Mouse (Mus musculus): ENCODE measurements around the gene Tlcd2.

The Tlcd2 gene

DNA sequence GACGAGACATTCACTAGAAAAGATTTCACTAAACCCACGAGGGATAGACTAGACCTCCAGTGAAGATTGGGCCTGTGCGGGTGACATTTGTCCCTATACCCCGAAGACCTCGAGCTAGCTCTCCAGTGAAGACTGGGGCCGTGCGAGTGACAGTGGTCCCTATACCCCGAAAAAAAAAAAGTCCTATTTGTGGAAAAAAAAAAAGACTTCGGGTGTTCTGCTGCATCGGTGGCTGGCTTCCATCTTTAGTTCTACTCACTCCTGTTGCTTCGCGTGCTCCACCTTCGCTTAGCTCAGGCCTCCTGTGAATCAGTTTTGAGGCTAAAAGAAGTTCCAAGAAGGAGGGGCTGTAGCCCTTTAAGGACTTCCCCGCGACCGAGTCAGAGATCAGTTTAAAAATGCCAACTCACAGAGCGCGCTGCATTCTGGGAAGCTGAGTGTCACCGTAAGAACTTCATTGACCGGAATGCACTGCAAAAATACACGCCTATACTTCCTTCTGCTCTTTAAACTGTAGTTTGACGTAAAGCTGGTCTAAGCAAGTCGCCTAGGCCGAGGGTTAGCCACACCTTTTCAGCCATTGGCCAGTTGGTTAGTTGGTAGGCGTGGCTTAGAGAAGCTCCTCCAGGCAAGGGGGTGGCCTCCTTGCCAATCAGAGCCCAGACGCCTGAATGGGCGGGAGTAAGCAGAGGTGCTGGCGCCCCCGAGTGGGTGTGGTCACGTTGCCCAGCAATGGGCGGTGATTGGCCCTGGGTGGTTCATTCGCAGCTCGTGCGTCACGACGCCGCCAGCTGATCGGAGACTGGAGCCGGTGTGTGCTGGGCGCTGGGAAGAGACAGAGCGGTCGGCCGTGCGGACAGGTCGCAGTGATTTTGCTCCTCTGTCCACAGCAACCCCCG lies at the start of gene Tlcd2:
Gene Tlcd2 (plus strand): TSS at position 872 of the 899 bp plus-strand sequence.
- peak; percentile 100 for DNase-seq (ENCODE audit: inconsistent ontology term)

DNA sequence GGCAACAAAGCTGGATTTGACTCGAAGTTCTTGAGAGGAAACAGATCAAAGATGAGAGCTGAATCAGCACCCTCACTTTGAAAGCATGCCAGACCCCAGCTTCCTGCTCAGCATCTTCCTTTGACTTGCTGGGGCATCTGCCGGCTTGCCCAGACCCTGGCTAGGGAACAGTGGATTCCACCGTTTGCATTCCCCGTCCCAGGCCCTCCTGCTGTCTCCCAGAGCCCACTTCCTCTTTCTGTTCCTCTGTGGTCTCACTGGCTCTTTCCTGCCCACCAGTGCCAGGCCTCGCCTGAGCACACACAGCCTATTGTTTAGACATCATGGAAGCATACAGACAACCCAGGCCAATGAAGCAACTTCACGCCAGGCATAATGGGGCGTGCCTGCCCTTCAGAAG lies 46.4 kb upstream of the Tlcd2 start:
- DNase-seq (ENCODE audit: inconsistent ontology term) = peak; percentile 93

DNA sequence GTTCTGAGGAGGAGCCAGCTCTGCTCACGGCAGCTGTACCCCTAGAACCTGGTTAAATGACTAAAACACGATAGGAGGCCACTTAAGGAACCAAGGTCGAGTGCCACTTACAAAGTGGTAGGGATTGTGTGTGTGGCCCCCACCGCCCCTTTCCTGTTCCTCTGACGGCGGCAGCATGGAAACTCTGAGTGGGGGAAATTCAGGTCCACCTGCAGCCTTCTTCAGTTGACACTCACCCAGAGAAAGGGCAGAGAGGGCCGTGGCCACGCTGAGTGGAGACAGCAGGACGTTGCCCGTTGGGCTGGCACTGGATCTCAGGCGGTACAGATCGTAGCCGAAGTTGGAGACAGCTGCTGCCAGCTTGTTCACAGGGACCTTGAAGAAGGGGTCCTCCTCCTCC lies 45.5 kb upstream of the Tlcd2 start:
- DNase-seq (ENCODE audit: inconsistent ontology term) = no peak

DNA sequence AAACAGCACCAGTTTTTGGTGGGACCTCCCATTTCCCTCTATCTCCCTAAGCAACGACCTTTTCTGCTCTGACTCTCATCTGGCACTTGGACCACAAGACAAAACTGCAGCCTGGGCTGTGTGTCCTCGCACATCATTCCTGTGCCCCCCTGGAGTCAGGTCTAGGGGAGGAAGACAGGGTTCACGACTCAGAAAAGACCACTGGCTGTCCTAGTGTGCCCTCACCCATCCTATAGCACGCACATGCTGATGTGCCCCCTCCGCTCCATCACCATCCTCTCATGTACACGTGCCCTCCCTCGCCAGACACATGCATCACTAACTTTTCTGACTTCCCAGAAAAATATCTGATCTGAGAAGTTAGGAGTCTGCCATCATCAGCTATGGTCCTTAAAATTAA lies 41.5 kb upstream of the Tlcd2 start:
- no peak for DNase-seq (ENCODE audit: inconsistent ontology term)

DNA sequence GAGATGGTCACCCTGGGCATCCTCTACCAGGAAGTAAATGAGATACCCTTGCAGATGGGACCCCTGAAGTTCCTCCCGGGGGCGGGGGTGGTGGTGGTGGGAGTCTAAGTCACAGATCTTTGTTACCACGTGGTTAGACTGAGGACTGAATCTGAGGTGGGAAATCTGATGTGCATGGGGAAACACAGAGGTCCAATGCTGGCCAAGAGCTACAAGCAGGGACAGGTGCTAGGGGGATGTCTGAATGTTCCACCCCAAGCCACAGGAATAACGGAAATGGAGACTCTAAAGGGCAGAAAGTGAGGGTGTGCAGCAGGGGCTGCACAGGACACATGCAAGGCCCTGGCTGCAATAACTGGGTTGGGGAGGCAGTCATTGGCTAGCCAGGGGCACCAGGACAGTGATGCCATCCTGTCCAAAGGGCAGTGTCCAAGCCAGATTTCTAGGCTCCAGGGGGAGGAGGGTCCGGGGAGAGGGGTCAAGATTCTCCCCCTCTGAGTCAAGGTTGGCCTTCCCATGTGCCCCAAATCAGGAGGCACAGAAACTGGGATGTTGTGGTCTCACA lies 40.6 kb upstream of the Tlcd2 start:
- no peak for DNase-seq (ENCODE audit: inconsistent ontology term)

DNA sequence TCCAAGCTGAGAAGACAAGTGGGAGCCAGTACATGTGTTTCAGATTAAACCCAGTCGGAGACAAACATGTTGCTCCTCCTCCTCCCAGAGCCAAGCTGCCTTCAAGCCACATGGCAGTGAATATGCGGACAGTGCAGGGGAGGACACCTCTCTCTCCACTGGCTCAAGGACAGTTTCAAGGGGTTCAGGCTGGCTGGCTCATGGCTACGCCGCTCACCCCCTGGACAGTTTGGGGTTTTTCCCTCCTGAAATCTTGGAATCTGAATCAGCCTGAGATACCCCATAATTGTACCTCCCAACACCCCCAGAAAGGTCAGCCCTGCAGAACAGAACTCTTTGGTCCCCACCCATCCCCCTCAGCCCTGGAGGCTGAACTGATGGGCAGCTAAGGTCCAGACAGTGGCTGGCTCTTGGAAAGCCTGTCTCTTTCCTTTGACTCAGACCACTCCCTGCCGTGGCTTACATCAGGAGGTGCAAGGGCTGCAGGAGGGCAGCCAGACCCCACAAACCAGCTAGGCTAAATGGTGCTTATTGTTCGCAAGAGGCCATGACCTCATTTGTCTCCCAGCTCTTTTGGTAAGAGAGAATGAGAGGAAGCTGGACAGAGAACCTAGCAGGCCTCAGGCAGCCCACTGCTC lies 40.0 kb upstream of the Tlcd2 start:
- DNase-seq (ENCODE audit: inconsistent ontology term) = peak; percentile 84

DNA sequence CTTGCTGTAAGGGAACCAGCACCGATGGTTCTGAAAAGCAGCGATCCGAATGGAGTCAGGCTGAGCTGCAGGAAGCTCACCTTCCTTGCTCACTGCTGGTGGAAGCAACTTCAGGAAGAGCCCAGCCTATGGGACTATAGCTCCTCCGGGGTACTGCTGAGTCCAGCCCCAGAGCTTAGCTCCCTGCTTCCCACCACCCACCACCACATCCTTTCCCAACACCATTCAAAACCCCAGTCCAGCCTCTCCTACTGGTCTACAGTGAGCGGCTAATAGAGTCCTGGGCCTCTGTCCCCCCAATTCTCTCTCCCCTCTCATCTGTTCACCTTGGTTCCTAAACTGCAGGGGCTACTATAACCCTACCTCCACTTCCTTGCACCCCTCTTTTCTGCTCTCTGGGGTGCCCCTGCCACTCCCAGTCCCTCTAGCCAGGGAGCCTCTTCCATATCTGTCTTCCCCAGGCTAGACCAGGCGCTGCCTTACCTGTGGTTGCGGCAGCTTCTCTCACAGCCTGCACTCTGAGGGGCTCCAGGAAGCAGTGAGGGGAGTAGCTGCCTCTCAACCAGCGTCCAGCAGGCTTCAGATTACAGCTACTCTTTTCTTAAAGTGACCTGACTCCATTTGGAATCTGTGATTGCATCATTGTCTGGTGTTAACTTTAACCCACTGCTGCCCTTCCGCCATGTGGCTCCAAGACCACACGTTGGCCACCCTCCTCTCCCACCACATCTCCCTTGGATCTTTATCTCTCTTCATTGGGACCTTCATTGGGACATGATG lies 39.3 kb upstream of the Tlcd2 start, which contains the start of gene Serpinf1:
Gene Serpinf1 (minus strand): TSS at position 689 of the 780 bp plus-strand sequence.
- DNase-seq (ENCODE audit: inconsistent ontology term) = no peak

DNA sequence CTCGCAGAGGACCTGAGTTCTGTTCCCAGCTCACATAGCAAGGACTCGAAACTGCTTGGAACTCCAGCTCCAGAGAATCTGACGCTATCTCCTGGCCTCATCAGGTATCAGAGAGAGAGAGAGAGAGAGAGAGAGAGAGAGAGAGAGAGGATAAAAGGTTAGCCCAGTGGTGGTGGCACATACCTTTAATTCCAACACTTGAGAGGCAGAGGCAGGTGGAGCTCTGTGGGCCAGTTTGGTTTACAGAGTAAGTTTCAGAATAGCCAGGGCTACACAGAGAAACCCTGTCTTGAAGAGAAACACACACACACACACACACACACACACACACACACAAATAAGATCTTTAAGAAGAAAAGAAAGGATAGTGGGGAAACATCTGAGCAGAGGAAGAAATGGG lies 38.4 kb upstream of the Tlcd2 start:
- no peak for DNase-seq (ENCODE audit: inconsistent ontology term)

DNA sequence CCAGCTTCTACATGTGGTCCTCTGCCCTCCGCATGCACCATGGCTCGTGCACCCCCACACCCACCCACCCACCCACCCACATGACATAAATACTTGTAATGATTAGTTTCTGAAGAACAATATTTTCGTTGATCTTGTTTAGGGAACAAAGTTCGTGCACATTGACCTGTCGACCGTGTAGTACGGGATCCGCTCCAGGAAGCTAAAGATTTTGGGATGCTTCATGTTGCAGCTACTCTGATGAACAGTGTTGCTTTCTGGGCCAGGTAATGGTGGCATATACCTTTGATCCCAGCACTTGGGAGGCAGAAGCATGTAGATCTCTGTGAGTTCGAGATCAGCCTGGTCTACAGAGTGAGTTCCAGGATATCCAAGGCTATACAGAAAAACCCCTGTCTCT lies 37.5 kb upstream of the Tlcd2 start:
- DNase-seq (ENCODE audit: inconsistent ontology term) = no peak

DNA sequence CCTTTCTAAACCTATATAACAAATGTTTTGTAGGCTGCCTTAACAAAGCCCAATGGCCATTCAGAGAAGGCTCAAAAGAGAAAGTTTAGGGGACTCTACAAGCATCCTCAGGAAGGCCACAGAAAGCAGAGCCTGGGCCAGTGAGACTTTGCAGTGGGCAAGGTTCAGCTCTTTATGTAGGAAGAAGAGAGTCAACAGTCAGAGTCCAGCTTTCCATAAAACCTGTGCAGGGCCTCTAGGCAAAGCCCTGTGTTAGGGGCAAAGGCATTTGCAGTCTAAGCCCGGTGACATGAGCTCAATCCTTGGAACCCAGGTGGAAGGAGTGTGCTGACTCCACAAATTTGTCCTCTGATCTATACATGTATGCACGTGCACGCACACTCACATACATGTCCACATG lies 37.1 kb upstream of the Tlcd2 start:
- no peak for DNase-seq (ENCODE audit: inconsistent ontology term)

DNA sequence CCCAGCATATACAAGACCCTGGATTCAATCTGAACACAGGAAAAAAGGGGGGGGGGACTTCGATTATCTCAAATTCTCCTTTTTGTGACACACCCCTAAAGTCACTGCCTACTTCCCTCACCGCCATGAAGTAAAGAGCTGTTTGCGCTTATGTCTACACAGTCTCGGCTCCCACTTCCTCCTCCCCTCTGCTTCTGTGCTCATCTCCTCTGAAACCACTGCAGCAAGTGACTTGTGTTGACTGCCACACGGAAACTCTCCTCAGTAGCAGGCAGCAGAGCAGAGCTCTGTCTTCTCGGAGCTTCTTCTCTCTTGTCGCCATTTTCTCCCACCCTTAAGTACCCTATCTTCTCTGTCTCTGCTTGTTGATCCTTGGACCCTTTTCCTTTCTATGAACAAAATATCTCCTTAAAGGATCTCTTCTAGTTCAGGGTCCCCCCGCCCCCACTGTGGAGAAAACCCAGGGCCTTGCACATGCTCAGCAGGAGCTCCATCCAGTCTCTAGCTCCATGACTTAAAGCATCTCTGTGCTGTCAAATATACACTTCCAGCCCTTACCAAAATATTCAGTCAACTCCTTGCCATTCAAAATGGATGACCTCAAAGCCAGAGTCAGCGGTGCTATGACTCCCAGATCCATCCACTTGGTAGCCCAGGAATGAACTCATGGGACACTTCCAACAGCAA lies 32.4 kb upstream of the Tlcd2 start:
- no peak for DNase-seq (ENCODE audit: inconsistent ontology term)

DNA sequence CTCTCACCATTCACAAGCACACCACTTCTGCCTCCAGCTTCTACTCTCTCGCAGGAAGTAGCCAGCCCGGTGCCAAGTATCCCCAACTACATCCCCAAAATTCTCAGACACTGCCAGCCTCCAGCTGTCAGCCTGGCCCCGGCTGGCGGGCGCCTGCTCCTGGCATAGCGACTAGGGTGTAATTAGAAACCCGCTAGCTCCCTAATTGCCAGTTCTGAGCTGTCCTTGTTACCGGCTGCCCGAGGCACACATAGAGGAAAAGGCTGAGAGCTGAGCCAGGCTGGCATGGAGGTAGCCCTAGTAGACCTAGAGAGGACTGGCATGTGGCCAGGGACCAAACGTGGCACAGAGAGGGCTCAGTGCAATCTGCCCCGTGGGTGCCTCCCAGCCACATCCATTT lies 30.2 kb upstream of the Tlcd2 start:
- DNase-seq (ENCODE audit: inconsistent ontology term) = peak; percentile 90

DNA sequence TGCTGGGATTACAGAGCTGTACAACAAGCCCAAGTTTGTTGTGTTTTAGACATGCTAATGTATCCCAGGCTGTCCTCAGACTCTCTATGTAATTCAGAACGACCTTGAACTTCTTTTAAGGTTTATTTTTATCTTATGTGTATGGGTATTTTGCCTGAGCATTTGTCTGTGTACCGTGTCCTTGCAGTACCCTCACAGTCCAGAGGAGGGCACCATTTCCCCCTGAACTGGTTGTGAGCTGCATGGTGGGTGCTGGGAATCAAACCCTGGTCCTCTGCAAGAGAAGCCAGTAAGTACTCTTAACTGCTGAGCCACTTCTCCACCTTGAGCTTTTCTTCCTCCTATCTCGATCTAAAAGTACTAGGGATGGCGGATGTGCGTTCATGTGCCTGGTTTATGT lies 27.4 kb upstream of the Tlcd2 start:
- no peak for DNase-seq (ENCODE audit: inconsistent ontology term)

DNA sequence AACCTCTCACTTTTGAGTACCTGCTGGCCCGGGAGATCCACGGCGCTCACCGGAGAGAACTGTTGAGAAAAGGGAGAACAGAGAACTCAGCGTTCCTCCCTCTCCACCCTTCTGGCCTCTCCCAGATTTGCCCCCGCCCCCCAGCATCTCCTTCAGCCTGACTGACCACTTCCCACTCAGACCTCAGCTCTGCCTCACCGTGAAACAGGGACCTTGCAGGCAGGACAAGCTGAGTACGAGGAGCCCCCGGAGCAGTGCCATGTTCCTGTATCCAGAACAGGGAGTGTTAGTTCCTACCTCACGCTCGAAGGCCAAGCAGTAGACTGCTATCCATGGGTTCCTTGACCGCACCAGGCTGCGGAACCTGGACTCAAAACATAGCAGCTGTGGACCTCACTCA lies 23.3 kb upstream of the Tlcd2 start:
- no peak for DNase-seq (ENCODE audit: inconsistent ontology term)

DNA sequence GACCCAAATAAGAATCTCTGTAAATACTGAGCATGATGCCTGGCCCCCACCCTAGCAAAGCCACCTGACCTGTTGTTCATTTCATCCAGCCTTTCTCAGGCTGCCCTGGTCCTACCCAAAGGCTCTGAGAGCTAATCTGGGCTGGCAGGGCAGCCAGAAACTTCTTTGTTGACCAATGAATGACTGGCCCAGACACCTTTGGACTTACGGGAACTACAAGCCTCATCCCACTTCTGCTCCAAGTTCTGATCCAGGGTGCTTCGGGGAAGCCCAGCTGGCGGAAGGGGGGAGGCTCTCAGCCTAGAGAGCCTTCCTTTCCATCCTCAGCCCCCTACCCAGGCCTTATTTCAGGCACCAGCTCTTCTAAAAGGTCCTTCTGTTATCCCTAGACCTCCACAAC lies 22.7 kb upstream of the Tlcd2 start:
- no peak for DNase-seq (ENCODE audit: inconsistent ontology term)

DNA sequence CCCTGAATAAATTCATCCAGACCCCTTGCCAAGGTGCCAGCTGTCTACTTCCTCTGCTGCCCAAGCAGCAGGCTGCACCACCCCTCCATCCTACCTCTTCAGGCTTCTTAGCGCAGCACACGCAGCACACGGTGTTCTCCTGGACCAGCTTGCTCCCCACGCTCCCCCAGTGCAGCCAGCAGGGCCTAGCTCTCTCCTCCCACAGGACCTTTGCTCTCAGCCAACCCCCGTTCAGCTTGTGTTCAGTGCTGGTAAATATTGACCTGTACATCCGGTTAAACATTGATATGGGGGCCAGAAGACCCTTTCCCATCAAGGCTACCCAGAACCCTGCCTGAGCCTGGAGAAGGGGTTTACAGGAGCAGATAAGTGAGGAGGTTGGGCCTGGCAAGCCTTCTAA lies 22.2 kb upstream of the Tlcd2 start, which contains the start of gene Serpinf2:
Gene Serpinf2 (minus strand): TSS at position 229 of the 400 bp plus-strand sequence.
- no peak for DNase-seq (ENCODE audit: inconsistent ontology term)

DNA sequence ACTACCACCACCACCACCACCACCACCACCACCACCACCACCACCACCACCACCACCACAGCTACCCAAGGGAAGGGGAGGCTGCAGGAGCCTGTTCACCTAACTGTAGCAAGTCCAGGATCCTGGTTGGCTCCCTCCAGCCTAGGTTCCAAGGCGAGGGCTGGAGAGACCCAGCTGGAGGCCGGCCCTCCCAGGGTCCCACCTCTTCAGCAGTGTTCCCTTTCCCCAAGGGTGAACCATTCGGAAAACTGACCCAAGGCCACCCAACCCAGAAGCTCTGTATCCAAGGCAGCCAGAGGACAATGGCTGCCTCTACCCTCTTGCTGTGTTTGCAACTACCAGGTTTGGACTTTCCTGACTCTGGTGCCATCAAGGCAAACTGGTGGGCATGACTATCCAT lies 21.6 kb upstream of the Tlcd2 start:
- DNase-seq (ENCODE audit: inconsistent ontology term) = no peak

DNA sequence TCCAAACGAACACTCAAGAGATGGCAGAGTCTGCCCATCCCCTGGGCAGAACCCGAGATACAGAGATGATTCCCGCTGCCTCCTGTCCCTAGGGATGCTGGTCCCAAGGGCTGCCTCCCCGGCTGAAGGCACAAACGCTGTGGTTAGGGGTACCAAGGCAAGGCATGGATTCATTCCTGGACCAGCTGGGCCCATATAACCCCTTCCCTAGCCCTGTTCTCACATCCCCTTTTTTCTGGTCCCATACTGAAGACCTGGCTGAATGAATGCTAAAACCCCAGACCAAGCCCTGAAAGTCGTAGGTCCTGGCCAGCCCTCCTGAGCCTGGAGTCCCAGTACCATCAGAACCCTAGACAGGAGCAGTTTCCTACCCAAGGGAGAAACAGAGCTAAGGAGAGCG lies 20.5 kb upstream of the Tlcd2 start:
- DNase-seq (ENCODE audit: inconsistent ontology term) = no peak

DNA sequence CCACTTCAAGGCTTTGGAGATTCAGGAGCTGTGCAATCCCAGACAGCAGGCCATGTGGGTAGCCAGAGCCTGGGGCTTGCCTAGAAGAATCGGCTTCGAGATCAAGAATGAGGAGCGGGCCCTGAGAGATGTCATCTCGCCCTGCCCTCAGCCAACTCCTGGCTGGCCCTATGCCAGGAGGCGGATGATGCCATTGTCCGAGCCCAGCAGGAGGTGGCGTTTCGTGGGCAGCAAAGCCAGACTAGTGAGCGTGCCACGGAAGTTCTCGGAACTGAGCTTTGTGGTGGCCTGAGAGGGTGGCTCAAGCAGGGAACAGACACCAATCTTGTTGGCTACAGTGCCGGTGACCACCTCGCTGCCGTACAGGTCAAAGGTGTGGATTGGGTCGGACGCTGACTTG lies 19.9 kb upstream of the Tlcd2 start:
- DNase-seq (ENCODE audit: inconsistent ontology term) = peak; percentile 88

DNA sequence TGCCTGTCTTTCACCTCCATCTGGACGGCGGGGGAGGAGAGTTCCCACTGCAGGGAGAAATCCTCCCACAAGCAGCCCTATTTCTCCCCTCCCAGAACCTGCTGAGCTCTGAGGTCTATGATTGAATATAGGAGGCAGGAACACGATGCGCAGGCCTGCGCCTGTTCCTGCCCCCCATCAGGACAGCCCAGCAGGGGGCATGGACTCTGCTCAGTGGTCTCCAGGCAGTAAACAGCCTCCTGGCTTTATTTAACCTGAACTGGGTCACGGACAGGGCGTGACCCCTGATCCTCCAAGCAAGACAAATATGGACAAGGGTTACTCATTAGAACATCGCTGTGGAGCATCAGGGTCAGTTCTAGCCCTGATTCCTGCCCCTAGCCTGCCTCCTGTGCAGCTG lies 17.8 kb upstream of the Tlcd2 start:
- no peak for DNase-seq (ENCODE audit: inconsistent ontology term)

DNA sequence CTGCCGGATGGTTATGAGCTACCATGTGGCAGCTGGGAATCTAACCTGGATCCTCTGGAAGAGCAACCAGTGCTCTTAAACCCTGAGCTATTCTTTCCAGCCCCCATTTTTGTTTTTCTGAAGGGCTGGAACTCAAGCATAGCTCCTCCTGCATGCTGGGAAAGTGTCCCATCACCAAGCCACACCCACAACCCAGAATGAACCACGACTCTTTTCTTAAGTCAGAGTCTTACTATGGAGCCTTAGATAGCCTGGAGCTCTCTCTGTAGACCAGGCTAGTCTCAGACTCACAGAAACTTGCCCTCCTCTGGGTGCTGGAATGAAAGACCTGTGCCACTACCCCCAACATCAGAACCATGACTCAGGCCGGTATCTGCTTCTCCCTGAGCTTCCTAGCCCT lies 12.9 kb upstream of the Tlcd2 start:
- DNase-seq (ENCODE audit: inconsistent ontology term) = no peak

All from Muller cell, postnatal 12 days (primary cell).